Comparison of ENCODE assay signal across 10 mouse cellular contexts in the genomic region with DNA sequence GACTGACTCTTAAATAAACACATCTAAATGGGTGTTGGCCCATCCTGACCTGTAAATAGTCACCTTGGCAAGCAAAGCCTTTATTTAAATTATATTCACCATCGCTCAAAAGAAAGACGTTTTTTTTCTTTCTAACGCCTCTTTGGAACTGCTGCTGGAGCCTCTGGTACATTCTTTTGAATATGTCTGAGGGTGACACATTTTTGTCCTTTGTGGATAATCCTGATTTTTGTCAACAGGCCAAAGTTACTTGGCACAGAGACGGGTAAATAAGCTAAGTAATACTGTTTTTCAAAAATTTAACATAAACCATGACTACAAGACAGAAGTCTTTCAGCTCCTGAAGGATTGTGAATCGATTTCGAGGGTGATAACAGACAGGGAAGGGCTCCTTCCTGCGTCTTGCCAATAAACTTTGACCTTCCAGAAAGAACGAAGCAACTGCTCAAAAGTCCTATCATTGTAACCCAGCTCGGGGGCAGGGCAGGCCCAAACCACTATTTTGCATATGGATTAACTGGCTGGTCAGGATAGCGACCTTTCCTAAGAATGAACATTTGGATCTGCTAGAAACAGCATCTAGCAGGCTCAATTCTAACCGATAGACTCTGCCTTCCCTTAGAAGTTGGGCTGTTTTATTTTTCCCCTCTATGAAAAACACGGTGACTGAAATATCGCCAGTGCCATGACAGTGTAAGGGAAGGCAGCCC. TPM values are rescaled to one million over a fixed set of nuclear protein-coding genes. Genes with fewer than 3 reads are reported as not detected.
DNase-seq lines count a peak whose midpoint lies in the region; ATAC-seq and TF ChIP-seq lines count a peak whose summit lies in the region.
"Had no signal": no experiment of that assay in that cellular context is flagged by ENCODE, and none has a peak within 500 bp of the region (broad histone marks: within the 10 kb centered on the region; RNA-seq: fewer than 3 reads in every experiment).

No protein-coding gene starts in this region.

- no peak for TF ChIP-seq CTCF in gastrocnemius, adult 2 months (IDR thresholded peaks at IDR 0.05)

- peak overlapping the region; percentile 76 for H3K27ac ChIP-seq in gastrocnemius, adult 2 months
- peak overlapping the region; percentile 83 for H3K27ac ChIP-seq in lung, embryonic 16.5 days (ENCODE audit: low read length)
- H3K27ac ChIP-seq in forebrain, embryonic 13.5 days, result peak overlapping the region; percentile 37
- peak overlapping the region; percentile 55 for H3K27ac ChIP-seq in stomach, embryonic 15.5 days

- no peak overlapping the region for H3K4me3 ChIP-seq in gastrocnemius, adult 2 months
- H3K4me3 ChIP-seq in lung, embryonic 16.5 days (ENCODE audit: low read length), result no peak overlapping the region
- H3K4me3 ChIP-seq in forebrain, embryonic 13.5 days, result no peak overlapping the region
- no peak overlapping the region for H3K4me3 ChIP-seq in stomach, embryonic 15.5 days (replicated peaks)

- H3K9ac ChIP-seq in lung, embryonic 16.5 days (ENCODE audit: low read length), result no peak overlapping the region
- peak overlapping the region; percentile 35; the same call in 1 of the 2 replicates for H3K9ac ChIP-seq in forebrain, embryonic 13.5 days
- no peak overlapping the region for H3K9ac ChIP-seq in stomach, embryonic 15.5 days

- WGBS in lung, embryonic 16.5 days, result 34% methylated on average over 13 of the region's 13 CpGs
- WGBS in forebrain, embryonic 13.5 days, result 12% methylated on average over 13 of the region's 13 CpGs
- 46% methylated on average over 13 of the region's 13 CpGs for WGBS in stomach, embryonic 15.5 days

- H3K4me2 ChIP-seq in lung, embryonic 16.5 days (ENCODE audit: low read depth, low read length), result no peak overlapping the region
- 0 out of 2 replicates have a peak overlapping the region, but pooled peaks have one; percentile 0 for H3K4me2 ChIP-seq in forebrain, embryonic 13.5 days
- no peak overlapping the region for H3K4me2 ChIP-seq in stomach, embryonic 15.5 days

- no peak for ATAC-seq in lung, embryonic 16.5 days (ENCODE audit: low read depth)
- ATAC-seq in forebrain, embryonic 13.5 days, result no peak
- ATAC-seq in stomach, embryonic 15.5 days (ENCODE audit: insufficient read depth, low FRiP score, low read depth), result no peak
- ATAC-seq: CD4-positive, CD25-positive, alpha-beta regulatory T cell, adult 4 months; inflammation-experienced regulatory T-cells, adult 6 months had no signal

- intact Hi-C loops in gastrocnemius, adult 2 months (cut with DNase I), result no loop called here

- no peaks in the 10 kb centered on the region for H3K9me3 ChIP-seq in lung, embryonic 16.5 days (ENCODE audit: control insufficient read depth, low read length)
- no peaks in the 10 kb centered on the region for H3K9me3 ChIP-seq in forebrain, embryonic 13.5 days (replicated peaks)
- H3K9me3 ChIP-seq in stomach, embryonic 15.5 days, result no peaks in the 10 kb centered on the region

- H3K36me3 ChIP-seq in lung, embryonic 16.5 days (ENCODE audit: control insufficient read depth, insufficient read depth, low read length), result no peaks in the 10 kb centered on the region
- H3K36me3 ChIP-seq in forebrain, embryonic 13.5 days (ENCODE audit: poor library complexity, severe bottlenecking), result no peaks in the 10 kb centered on the region
- H3K36me3 ChIP-seq in stomach, embryonic 15.5 days, result no peaks in the 10 kb centered on the region

- peaks cover 43% of the 10 kb centered on the region for H3K4me1 ChIP-seq in lung, embryonic 16.5 days (replicated peaks; ENCODE audit: control insufficient read depth, insufficient read depth, low read length)
- H3K4me1 ChIP-seq in forebrain, embryonic 13.5 days, result peaks cover 58% of the 10 kb centered on the region
- peaks cover 31% of the 10 kb centered on the region for H3K4me1 ChIP-seq in stomach, embryonic 15.5 days

- peak; percentile 10 for DNase-seq in gastrocnemius, adult 2 months
- no peak for DNase-seq in gastrocnemius, postnatal 25 days
- DNase-seq in lung, postnatal 25 days (ENCODE audit: low spot score), result no peak
- no peak for DNase-seq in urinary bladder, adult 2 months (ENCODE audit: low spot score)
- DNase-seq in right cerebral cortex, adult 18-20 months, result no peak

- no peaks in the 10 kb centered on the region for H3K27me3 ChIP-seq in lung, embryonic 16.5 days (ENCODE audit: control insufficient read depth, insufficient read depth, low read depth, low read length)
- H3K27me3 ChIP-seq in forebrain, embryonic 13.5 days, result peaks cover 9% of the 10 kb centered on the region; the same call in 1 of the 2 replicates
- H3K27me3 ChIP-seq in stomach, embryonic 15.5 days (replicated peaks), result no peaks in the 10 kb centered on the region

RNA-seq across cellular contexts. Expression of a gene that starts 3.4 kb away (rescaled TPM):
- total RNA-seq in gastrocnemius, adult 2 months (2021), result 10 to 100 TPM; 25.6 to 27.8 TPM
- 10 to 100 TPM; 24.2 to 25.3 TPM for total RNA-seq in gastrocnemius, postnatal 25 days (2021)
- polyA plus RNA-seq in lung, embryonic 16.5 days (2015; fragmentation: Nextera tagmentation; extraction: Ambion mirVana), result 28.3 and 28.9 TPM in 2 replicates
- 16.3 and 16.8 TPM in 2 replicates for polyA plus RNA-seq in forebrain, embryonic 13.5 days (2015; fragmentation: Nextera tagmentation; extraction: Ambion mirVana)
- 26.6 and 29.0 TPM in 2 replicates for polyA plus RNA-seq in stomach, embryonic 15.5 days (2015; fragmentation: Nextera tagmentation; extraction: Ambion mirVana)
- polyA plus RNA-seq in urinary bladder, adult 2 months (2012; rRNA removed), result 26.0 and 28.9 TPM in 2 replicates

RNA-seq across cellular contexts. Expression of a gene that starts 54.5 kb away (rescaled TPM):
- not detected for total RNA-seq in gastrocnemius, adult 2 months (2021)
- total RNA-seq in gastrocnemius, postnatal 25 days (2021), result not detected
- polyA plus RNA-seq in lung, embryonic 16.5 days (2015; fragmentation: Nextera tagmentation; extraction: Ambion mirVana), result not detected in 2 replicates
- polyA plus RNA-seq in forebrain, embryonic 13.5 days (2015; fragmentation: Nextera tagmentation; extraction: Ambion mirVana), result not detected in 2 replicates
- polyA plus RNA-seq in stomach, embryonic 15.5 days (2015; fragmentation: Nextera tagmentation; extraction: Ambion mirVana), result not detected in 2 replicates
- polyA plus RNA-seq in urinary bladder, adult 2 months (2012; rRNA removed), result not detected in 2 replicates
